In genomic region chr12:105545696-105546435, GRCm38 (mm10) we compare ENCODE assay signal across 13 mouse cellular contexts. TPM values are rescaled to one million over a fixed set of nuclear protein-coding genes. Genes with fewer than 3 reads are reported as not detected.
DNase-seq lines count a peak whose midpoint lies in the region; ATAC-seq and TF ChIP-seq lines count a peak whose summit lies in the region.
"Had no signal": no experiment of that assay in that cellular context is flagged by ENCODE, and none has a peak within 500 bp of the region (broad histone marks: within the 10 kb centered on the region; RNA-seq: fewer than 3 reads in every experiment).

No protein-coding gene starts in this region.

- no peaks in the 10 kb centered on the region for H3K36me3 ChIP-seq in hindbrain, embryonic 13.5 days
- H3K36me3 ChIP-seq in hindbrain, postnatal 0 days (ENCODE audit: insufficient read depth, low read length) = no peaks in the 10 kb centered on the region
- H3K36me3 ChIP-seq in C2C12 (ENCODE audit: control insufficient read depth, insufficient read depth) = no peaks in the 10 kb centered on the region
- H3K36me3 ChIP-seq in kidney, embryonic 15.5 days = no peaks in the 10 kb centered on the region
- H3K36me3 ChIP-seq: embryonic facial prominence, embryonic 12.5 days; lung, embryonic 15.5 days had no signal

- peaks cover 44% of the 10 kb centered on the region for H3K27me3 ChIP-seq in hindbrain, embryonic 13.5 days
- H3K27me3 ChIP-seq in hindbrain, postnatal 0 days (ENCODE audit: insufficient read depth, low read length) = no peaks in the 10 kb centered on the region
- no peaks in the 10 kb centered on the region for H3K27me3 ChIP-seq in C2C12 (ENCODE audit: control insufficient read depth, insufficient read depth, insufficient read length)
- no peaks in the 10 kb centered on the region for H3K27me3 ChIP-seq in kidney, embryonic 15.5 days
- H3K27me3 ChIP-seq: embryonic facial prominence, embryonic 12.5 days; lung, embryonic 15.5 days; Patski had no signal

- ATAC-seq in hindbrain, embryonic 13.5 days (ENCODE audit: low FRiP score) = 0 out of 2 replicates have a peak, but pooled peaks have one; percentile 52
- no peak for ATAC-seq in hindbrain, postnatal 0 days
- no peak for ATAC-seq in kidney, embryonic 15.5 days (replicated peaks; ENCODE audit: low FRiP score)
- ATAC-seq: Patski had no signal

- H3K9me3 ChIP-seq in hindbrain, embryonic 13.5 days = no peaks in the 10 kb centered on the region
- no peaks in the 10 kb centered on the region for H3K9me3 ChIP-seq in hindbrain, postnatal 0 days (ENCODE audit: low read length)
- no peaks in the 10 kb centered on the region for H3K9me3 ChIP-seq in kidney, embryonic 15.5 days (replicated peaks)
- H3K9me3 ChIP-seq: embryonic facial prominence, embryonic 12.5 days; lung, embryonic 15.5 days had no signal

- DNase-seq in hindbrain, postnatal 0 days (ENCODE audit: low spot score) = no peak
- DNase-seq in ZHBTc4 (ENCODE audit: low read depth, low spot score) = peak; percentile 84
- DNase-seq in mesoderm, embryonic 11.5 days (ENCODE audit: low read depth, low spot score) = peak; percentile 61
- DNase-seq in ovary, adult 18-20 months (ENCODE audit: low spot score) = no peak
- DNase-seq: kidney, adult 8-10 months; right cerebral cortex, adult 18-20 months had no signal

- peaks cover 20% of the 10 kb centered on the region for H3K4me1 ChIP-seq in hindbrain, embryonic 13.5 days (replicated peaks)
- no peaks in the 10 kb centered on the region for H3K4me1 ChIP-seq in hindbrain, postnatal 0 days (ENCODE audit: insufficient read depth, low read length)
- H3K4me1 ChIP-seq in kidney, embryonic 15.5 days = peaks cover 13% of the 10 kb centered on the region; the same call in 1 of the 2 replicates

- H3ac ChIP-seq in C2C12 (ENCODE audit: control insufficient read depth, insufficient read length, low read depth) = no peak overlapping the region

- no peak overlapping the region for H3K4me2 ChIP-seq in hindbrain, embryonic 13.5 days
- H3K4me2 ChIP-seq in hindbrain, postnatal 0 days (ENCODE audit: low read depth, low read length) = no peak overlapping the region
- no peak overlapping the region for H3K4me2 ChIP-seq in kidney, embryonic 15.5 days
- H3K4me2 ChIP-seq: embryonic facial prominence, embryonic 12.5 days; lung, embryonic 15.5 days had no signal

- no peak; the same call in 1 of the 2 replicates for TF ChIP-seq CTCF in hindbrain, postnatal 0 days (IDR thresholded peaks at IDR 0.05; ENCODE audit: low read depth)
- TF ChIP-seq CTCF in C2C12 (IDR thresholded peaks at IDR 0.05; ENCODE audit: control insufficient read depth, insufficient read depth, insufficient read length) = no peak

- no peak overlapping the region for H3K27ac ChIP-seq in hindbrain, embryonic 13.5 days
- H3K27ac ChIP-seq in hindbrain, postnatal 0 days = no peak overlapping the region
- no peak overlapping the region for H3K27ac ChIP-seq in kidney, embryonic 15.5 days
- H3K27ac ChIP-seq: embryonic facial prominence, embryonic 12.5 days; lung, embryonic 15.5 days had no signal

- WGBS in hindbrain, embryonic 13.5 days = 36% methylated on average over 17 of the region's 17 CpGs
- WGBS in hindbrain, postnatal 0 days = 31% methylated on average over 17 of the region's 17 CpGs
- 27% methylated on average over 17 of the region's 17 CpGs for whole genome bisulfite sequencing in kidney, embryonic 15.5 days

- H3K9ac ChIP-seq in hindbrain, embryonic 13.5 days = no peak overlapping the region
- H3K9ac ChIP-seq in hindbrain, postnatal 0 days (replicated peaks; ENCODE audit: low read length) = no peak overlapping the region
- H3K9ac ChIP-seq in kidney, embryonic 15.5 days = no peak overlapping the region
- H3K9ac ChIP-seq: embryonic facial prominence, embryonic 12.5 days; lung, embryonic 15.5 days had no signal

- no peaks in the 10 kb centered on the region for H3K79me2 ChIP-seq in C2C12 (ENCODE audit: control insufficient read depth, insufficient read depth)

- no peaks in the 10 kb centered on the region for H3K79me3 ChIP-seq in C2C12 (ENCODE audit: low read depth)

- H3K4me3 ChIP-seq in hindbrain, embryonic 13.5 days = no peak overlapping the region
- H3K4me3 ChIP-seq in hindbrain, postnatal 0 days (ENCODE audit: low read length) = no peak overlapping the region
- H3K4me3 ChIP-seq in C2C12 (ENCODE audit: insufficient read depth, poor library complexity, severe bottlenecking) = no peak overlapping the region
- no peak overlapping the region for H3K4me3 ChIP-seq in kidney, embryonic 15.5 days (replicated peaks)
- H3K4me3 ChIP-seq: embryonic facial prominence, embryonic 12.5 days; lung, embryonic 15.5 days had no signal

TF ChIP-seq in C2C12, 6 proteins besides CTCF, POLR2A, EP300 and RAD21:
- no peak for TF ChIP-seq USF1 (IDR thresholded peaks at IDR 0.05; ENCODE audit: low read depth)
- peak; percentile 66 for TF ChIP-seq CEBPB (IDR thresholded peaks at IDR 0.05; ENCODE audit: low read depth)
- TF ChIP-seq FOSL1 (IDR thresholded peaks at IDR 0.05; ENCODE audit: insufficient read depth, low read length, poor library complexity, severe bottlenecking) = no peak

RNA-seq across cellular contexts. Expression of gene Bdkrb2, which starts 17.2 kb away (rescaled TPM):
- polyA plus RNA-seq in hindbrain, embryonic 13.5 days (2015; fragmentation: Nextera tagmentation; extraction: Ambion mirVana) = 1.6 and 1.7 TPM in 2 replicates
- 2.6 and 3.7 TPM in 2 replicates for total RNA-seq in hindbrain, postnatal 0 days (2014; rRNA removed)
- polyA plus RNA-seq in hindbrain, postnatal 0 days (2015; fragmentation: Nextera tagmentation; extraction: Ambion mirVana) = 0.90 and 0.98 TPM in 2 replicates
- polyA plus RNA-seq in C2C12 (2012; fragmentation: generic; extraction: Trizol) = 1.2 TPM
- 1.1 and 1.6 TPM in 2 replicates for polyA plus RNA-seq in kidney, embryonic 15.5 days (2015; fragmentation: Nextera tagmentation; extraction: Ambion mirVana)

RNA-seq across cellular contexts. Expression of gene Bdkrb1, which starts 57.0 kb away (rescaled TPM):
- 0.25 TPM in 1 of 2 replicates, not detected in the other for polyA plus RNA-seq in hindbrain, embryonic 13.5 days (2015; fragmentation: Nextera tagmentation; extraction: Ambion mirVana)
- 0.63 TPM in 1 of 2 replicates, not detected in the other for total RNA-seq in hindbrain, postnatal 0 days (2014; rRNA removed)
- polyA plus RNA-seq in hindbrain, postnatal 0 days (2015; fragmentation: Nextera tagmentation; extraction: Ambion mirVana) = 0.18 TPM in 1 of 2 replicates, not detected in the other
- polyA plus RNA-seq in C2C12 (2012; fragmentation: generic; extraction: Trizol) = 2.1 TPM
- 0.12 TPM in 1 of 2 replicates, not detected in the other for polyA plus RNA-seq in kidney, embryonic 15.5 days (2015; fragmentation: Nextera tagmentation; extraction: Ambion mirVana)
- total RNA-seq: left cerebral cortex, adult 8-10 months had no signal
- polyA plus RNA-seq: embryonic facial prominence, embryonic 12.5 days had no signal

Comparison
In these comparisons a context has a peak if more than half of its experiments do, and no peak if none do; other contexts are left out.
1. DNase-seq: peak in ZHBTc4 (single experiment) and mesoderm, embryonic 11.5 days (single experiment); none in hindbrain, postnatal 0 days (single experiment) and ovary, adult 18-20 months (single experiment).